Mouse (Mus musculus) stomach, postnatal 0 days (tissue): ENCODE measurements at regions not wholly inside any gene's neighbourhood (a gene's known extent, or its start where the extent isn't known, plus 50 kb on each side); places are given as distances from the start of the nearest gene placed in this dataset.
"Not testable (repeated sequence)": the region's sequence is repeated elsewhere in the genome, so short reads cannot be mapped to it uniquely, and the experiment has no call there.

Experiments
- ATAC-seq: fragments of 200-750 bp; cut with Nextera tagmentation; 2 replicates; pipeline ENCODE4 v1.8.0; 2017; ENCODE audit not compliant: low FRiP score, low TSS enrichment
- DNase-seq: peaks from one replicate; pipeline ENCODE4 v3.0.0-alpha.2; 2016; ENCODE audit warnings: low spot score
- H3K27ac ChIP-seq: fragments of 300-500 bp; sonication (generic); replicated peaks from 2 replicates; pipeline ENCODE4 v1.5.1; 2014; ENCODE audit warnings: mild to moderate bottlenecking, control low read depth
- H3K27me3 ChIP-seq: fragments of 300-500 bp; sonication (generic); 2 replicates; pipeline ENCODE4 v1.6.1; 2014; ENCODE audit warnings: low read length; ENCODE audit not compliant: control insufficient read depth, insufficient read depth
- H3K36me3 ChIP-seq: fragments of 300-500 bp; sonication (generic); 2 replicates; pipeline ENCODE4 v1.6.1; 2014; ENCODE audit warnings: low read length, mixed read lengths; ENCODE audit not compliant: control insufficient read depth, insufficient read depth
- H3K4me1 ChIP-seq: fragments of 300-500 bp; sonication (generic); replicated peaks from 2 replicates; pipeline ENCODE4 v1.6.1; 2014; ENCODE audit warnings: antibody characterized with exemption; ENCODE audit not compliant: control insufficient read depth, insufficient read depth
- H3K4me2 ChIP-seq: fragments of 300-500 bp; sonication (generic); replicated peaks from 2 replicates; pipeline ENCODE4 v1.6.1; 2014; ENCODE audit warnings: low read depth, mild to moderate bottlenecking, control low read depth, moderate library complexity
- H3K4me3 ChIP-seq: fragments of 300-500 bp; sonication (generic); 2 replicates; pipeline ENCODE4 v1.5.1; 2014; ENCODE audit warnings: low read depth, low read length, control low read depth
- H3K9ac ChIP-seq: fragments of 300-500 bp; sonication (generic); 2 replicates; pipeline ENCODE4 v1.6.1; 2014; ENCODE audit warnings: mild to moderate bottlenecking, low read length, control low read depth, mixed read lengths
- H3K9me3 ChIP-seq: fragments of 300-500 bp; sonication (generic); 2 replicates; pipeline ENCODE4 v1.6.1; 2016; ENCODE audit warnings: low read length; ENCODE audit not compliant: control insufficient read depth
- WGBS: fragments of 180-500 bp; shearing (Covaris S2); extraction: QIAGEN DNeasy Blood & Tissue Kit; methylation state at CpG from one replicate; pipeline ENCODE4 v1.1.7; 2014; 5-methylcytosine and 5-hydroxymethylcytosine counted together

DNA sequence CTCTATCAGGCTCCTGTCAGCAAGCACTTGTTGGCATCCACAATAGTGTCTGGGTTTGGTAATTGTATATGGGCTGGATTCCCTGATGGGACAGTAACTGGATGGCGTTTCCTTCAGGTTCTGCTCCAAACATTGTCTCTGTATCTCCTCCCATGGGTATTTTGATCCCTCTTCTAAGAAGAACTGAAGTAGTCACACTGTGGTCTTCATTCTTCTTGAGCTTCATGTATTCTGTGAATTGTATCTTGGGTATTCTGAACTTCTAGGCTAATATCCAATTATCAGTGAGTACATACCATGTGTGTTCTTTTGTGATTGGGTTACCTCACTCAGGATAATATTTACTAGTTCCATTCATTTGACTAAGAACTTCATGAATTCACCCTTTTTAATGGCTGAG lies 119.2 kb upstream of the Gm21119 start:
- DNase-seq, H3K9me3 ChIP-seq, H3K27me3 ChIP-seq, H3K9ac ChIP-seq, H3K4me1 ChIP-seq, H3K36me3 ChIP-seq, H3K4me3 ChIP-seq, ATAC-seq, H3K4me2 ChIP-seq, H3K27ac ChIP-seq: not testable (repeated sequence)
- no CpG with 5 or more reads among the region's 1 CpGs for WGBS

DNA sequence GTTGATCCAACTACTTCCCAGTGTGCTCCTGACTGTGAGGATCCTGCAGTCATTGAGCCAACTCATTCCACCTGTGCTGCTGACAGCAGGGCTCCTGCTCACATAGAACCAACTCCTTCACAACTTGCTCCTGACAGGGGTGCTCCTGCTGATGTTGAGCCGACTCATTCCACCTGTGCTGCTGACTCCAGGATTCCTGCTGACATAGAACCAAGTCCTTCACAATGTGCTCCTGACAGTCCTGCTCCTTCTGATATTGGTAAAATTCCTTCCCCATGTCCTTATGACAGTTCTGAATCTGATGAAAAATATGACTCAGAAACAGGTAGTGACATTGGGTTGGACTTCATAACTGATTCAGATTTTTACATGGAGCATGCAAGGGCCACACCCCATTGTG lies 100.8 kb upstream of the Gm21119 start:
- H3K27ac ChIP-seq, ATAC-seq, H3K4me3 ChIP-seq, H3K27me3 ChIP-seq, H3K4me1 ChIP-seq, H3K4me2 ChIP-seq, H3K9me3 ChIP-seq, H3K36me3 ChIP-seq, H3K9ac ChIP-seq: not testable (repeated sequence)
- DNase-seq = peak; percentile 12
- WGBS = 79% methylated on average over 1 of the region's 1 CpGs

DNA sequence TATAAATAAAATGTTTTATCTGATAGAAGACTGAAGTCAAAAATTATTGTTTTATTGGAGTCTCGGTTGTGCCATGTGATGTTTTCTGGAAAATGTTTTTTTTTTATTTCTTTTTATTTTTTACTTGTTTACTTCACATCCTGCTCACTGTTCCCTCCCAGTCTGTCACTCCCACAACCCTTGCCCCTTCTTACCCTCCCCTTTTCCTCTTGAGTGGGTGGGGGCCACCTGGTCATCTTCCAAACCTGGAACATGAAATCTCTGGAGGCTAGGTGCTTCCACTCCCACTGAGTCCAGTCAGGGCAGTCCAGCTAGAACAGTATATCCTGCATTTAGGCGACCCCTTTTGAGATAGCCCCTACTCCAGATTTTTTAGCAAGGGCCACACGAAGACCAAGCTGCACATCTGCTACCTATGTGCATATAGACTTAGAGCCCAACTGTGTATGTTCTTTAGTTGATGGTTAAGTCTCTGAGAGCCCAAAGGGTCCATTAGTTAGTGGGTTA lies 98.3 kb upstream of the Gm21119 start:
- 70% methylated on average over 2 of the region's 3 CpGs for whole genome bisulfite sequencing
- not testable (repeated sequence) for H3K36me3 ChIP-seq, H3K4me3 ChIP-seq, H3K9me3 ChIP-seq, H3K4me2 ChIP-seq, H3K4me1 ChIP-seq, ATAC-seq, DNase-seq, H3K27me3 ChIP-seq, H3K9ac ChIP-seq, H3K27ac ChIP-seq

DNA sequence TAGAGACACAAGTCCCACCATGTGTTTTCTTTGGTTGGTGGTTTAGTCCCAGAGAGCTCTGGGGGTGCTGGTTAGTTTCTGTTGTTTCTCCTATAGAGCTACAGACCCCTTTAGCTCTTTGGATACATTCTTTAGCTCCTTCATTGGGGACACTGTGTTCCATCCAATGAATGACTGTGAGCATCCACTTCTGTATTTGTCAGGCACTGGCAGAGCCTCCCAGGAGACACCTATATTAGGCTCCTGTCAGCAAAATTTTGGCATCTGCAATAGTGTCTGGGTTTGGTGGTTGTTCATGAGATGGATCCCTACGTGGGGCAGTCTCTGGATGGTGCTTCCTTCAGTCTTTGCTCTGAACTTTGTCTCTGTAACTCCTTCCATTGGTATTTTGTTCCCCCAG lies 97.2 kb upstream of the Gm21119 start:
- not testable (repeated sequence) for H3K4me1 ChIP-seq, DNase-seq, H3K27me3 ChIP-seq, H3K4me2 ChIP-seq, H3K9me3 ChIP-seq, H3K27ac ChIP-seq, H3K9ac ChIP-seq, ATAC-seq, H3K36me3 ChIP-seq, H3K4me3 ChIP-seq
- WGBS = 14% methylated on average over 1 of the region's 1 CpGs

DNA sequence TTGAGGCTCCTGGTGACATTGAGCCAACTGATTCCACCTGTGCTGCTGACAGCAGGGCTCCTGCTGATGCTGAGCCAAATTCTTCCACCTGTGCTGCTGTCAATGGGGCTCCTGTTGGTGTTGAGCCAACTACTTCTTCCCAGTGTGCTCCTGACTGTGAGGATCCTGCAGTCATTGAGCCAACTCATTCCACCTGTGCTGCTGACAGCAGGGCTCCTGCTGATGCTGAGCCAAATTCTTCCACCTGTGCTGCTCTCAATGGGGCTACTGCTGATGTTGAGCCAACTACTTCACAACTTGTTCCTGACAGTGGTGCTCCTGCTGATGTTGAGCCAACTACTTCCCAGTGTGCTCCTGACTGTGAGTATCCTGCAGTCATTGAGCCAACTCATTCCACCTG lies 90.2 kb upstream of the Gm21119 start:
- H3K4me1 ChIP-seq, H3K27me3 ChIP-seq, ATAC-seq, DNase-seq, H3K4me2 ChIP-seq, H3K4me3 ChIP-seq, H3K9me3 ChIP-seq, H3K9ac ChIP-seq, H3K27ac ChIP-seq, H3K36me3 ChIP-seq: not testable (repeated sequence)

DNA sequence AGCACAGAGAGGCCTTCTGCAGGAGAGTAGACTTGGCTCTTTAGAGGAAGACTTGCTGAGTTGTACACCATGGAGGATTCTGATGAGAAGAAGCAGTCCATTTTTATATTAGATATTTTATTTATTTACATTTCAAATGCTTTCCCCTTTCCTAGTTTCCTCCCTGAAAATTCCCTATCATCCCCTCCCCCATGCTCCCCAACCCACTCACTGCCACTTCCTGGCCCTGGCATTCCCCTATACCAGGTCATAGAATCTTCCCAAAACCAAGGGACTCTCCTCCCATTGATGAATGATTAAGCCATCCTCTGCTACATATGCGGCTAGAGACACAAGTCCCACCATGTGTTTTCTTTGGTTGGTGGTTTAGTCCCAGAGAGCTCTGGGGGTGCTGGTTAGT lies 85.7 kb upstream of the Gm21119 start:
- H3K4me2 ChIP-seq, H3K9ac ChIP-seq, H3K36me3 ChIP-seq, ATAC-seq, H3K9me3 ChIP-seq, H3K27me3 ChIP-seq, H3K4me1 ChIP-seq, DNase-seq, H3K4me3 ChIP-seq, H3K27ac ChIP-seq: not testable (repeated sequence)
- no CpG with 5 or more reads among the region's 1 CpGs for WGBS

DNA sequence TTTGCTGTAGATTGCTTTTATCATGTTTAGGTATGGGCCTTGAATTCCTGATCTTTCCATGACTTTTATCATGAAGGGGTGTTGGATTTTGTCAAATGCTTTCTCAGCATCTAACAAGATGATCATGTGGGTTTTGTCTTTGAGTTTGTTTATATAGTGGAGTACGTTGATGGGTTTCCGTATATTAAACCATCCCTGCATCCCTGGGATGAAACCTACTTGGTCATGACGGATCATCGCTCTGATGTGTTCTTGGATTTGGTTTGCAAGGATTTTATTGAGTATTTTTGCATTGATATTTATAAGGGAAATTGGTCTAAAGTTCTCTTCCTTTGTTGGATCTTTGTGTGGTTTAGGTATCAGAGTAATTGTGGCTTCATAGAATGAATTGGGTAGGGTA lies 75.7 kb upstream of the Gm21119 start:
- not testable (repeated sequence) for H3K27me3 ChIP-seq, H3K4me2 ChIP-seq, H3K9me3 ChIP-seq, H3K27ac ChIP-seq, H3K4me3 ChIP-seq, H3K36me3 ChIP-seq, H3K4me1 ChIP-seq, DNase-seq, ATAC-seq, H3K9ac ChIP-seq
- WGBS = 84% methylated on average over 4 of the region's 4 CpGs

DNA sequence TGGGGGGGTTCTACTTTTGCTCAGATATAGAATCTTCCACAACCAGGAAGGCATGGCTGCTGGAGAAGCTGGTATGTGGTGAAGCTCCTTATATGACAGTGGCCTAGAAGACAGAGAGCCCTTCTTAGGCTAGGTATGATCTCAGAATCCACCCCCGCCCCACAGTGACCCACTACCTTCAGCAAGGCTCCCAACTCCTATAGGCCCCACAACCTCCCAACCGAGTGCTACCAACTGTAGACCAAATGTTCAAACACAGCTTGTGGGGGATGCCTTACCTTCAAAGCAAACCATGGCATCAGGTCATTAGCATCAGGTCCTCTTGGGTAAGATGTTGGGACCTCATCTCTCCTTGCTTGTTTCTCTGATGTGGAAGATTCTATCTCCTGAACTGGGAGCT lies 70.6 kb upstream of the Gm21119 start:
- 91% methylated on average over 2 of the region's 2 CpGs for WGBS
- not testable (repeated sequence) for H3K36me3 ChIP-seq, DNase-seq, ATAC-seq, H3K27me3 ChIP-seq, H3K4me3 ChIP-seq, H3K4me1 ChIP-seq, H3K9ac ChIP-seq, H3K9me3 ChIP-seq, H3K27ac ChIP-seq, H3K4me2 ChIP-seq

DNA sequence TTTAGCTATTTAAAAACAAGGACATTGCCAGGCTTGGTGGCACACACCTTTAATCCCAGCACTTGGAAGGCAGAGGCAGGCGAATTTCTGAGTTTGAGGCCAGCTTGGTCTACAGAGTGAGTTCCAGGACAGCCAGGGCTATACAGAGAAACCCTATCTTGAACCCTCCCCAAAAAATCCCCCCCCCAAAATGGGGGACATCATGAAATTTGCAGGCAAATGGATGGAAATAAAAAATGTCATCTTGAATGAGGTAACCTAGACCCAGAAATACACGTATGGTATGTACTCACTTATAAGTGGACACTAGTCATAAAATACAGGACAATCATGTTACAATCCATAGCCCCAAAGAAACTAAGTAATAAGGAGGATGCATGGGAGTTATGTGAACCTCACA lies 69.4 kb upstream of the Gm21119 start:
- H3K9ac ChIP-seq, ATAC-seq, H3K36me3 ChIP-seq, H3K4me3 ChIP-seq, DNase-seq, H3K4me2 ChIP-seq, H3K27me3 ChIP-seq, H3K4me1 ChIP-seq, H3K27ac ChIP-seq, H3K9me3 ChIP-seq: not testable (repeated sequence)
- no CpG with 5 or more reads among the region's 2 CpGs for WGBS
